Mouse (Mus musculus) lung, postnatal 0 days (tissue): Measurements from ENCODE around the gene Pcnx2.

Experiments
- CTCF ChIP-seq: IDR thresholded peaks from 2 replicates; pipeline ENCODE4 v1.5.1; 2016; ENCODE audit warnings: antibody characterized with exemption, mild to moderate bottlenecking
- EP300 ChIP-seq: IDR thresholded peaks from 2 replicates; pipeline ENCODE4 v1.6.1; 2016; ENCODE audit warnings: antibody characterized with exemption, mild to moderate bottlenecking, control low read depth

- no peak for TF ChIP-seq CTCF
- TF ChIP-seq EP300: no peak
Measured at GRCm38 (mm10) chr8:125919560-125919959, 21.4 kb upstream of the Pcnx2 start.
